Mouse (Mus musculus) regulatory T cell (primary cell): Measurements from ENCODE around the gene Rasa3.

Source experiments
- in situ Hi-C: fragments of 300-600 bp; cut with MboI, MseI; formaldehyde crosslinking; loops from one replicate; pipeline ENCODE4 v1.15.1; 2025; ENCODE audit warnings: high pct_unique_total_duplicates

The Rasa3 gene

GRCm38 (mm10) chr8:13650541-13651191 lies 26.7 kb downstream of the Rasa3 start:
- in situ Hi-C loops = no loop called here

- in situ Hi-C loops = no loop called here
Observed at GRCm38 (mm10) chr8:13649154-13649515, 28.3 kb downstream of the Rasa3 start.

- in situ Hi-C loops = no loop called here
Observed at GRCm38 (mm10) chr8:13648377-13649153, 28.8 kb downstream of the Rasa3 start.

DNA sequence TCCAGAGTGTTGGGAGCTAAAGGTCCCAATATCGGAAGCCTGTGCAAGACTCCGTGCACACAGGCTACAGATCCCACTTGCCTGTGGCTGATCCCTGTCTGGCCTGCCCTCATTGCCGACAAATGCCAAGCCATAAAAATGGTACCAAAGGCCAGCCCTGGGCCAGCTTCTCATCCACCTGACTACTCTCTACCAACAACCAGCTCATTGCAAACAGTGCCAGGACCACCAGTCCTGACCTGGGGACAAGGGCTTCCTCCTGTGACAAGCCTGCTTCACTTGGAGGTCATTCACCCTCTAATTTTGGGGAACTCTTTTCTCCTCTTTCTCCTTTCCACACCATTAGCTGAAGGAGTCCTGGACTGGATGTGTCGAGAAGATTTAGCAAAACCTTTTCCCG lies 29.8 kb downstream of the Rasa3 start:
- in situ Hi-C loops = no loop called here

- in situ Hi-C loops = no loop called here
Observed at GRCm38 (mm10) chr8:13644932-13645676, 32.3 kb downstream of the Rasa3 start.

- in situ Hi-C loops = no loop called here
Observed at GRCm38 (mm10) chr8:13644155-13644554, 33.2 kb downstream of the Rasa3 start.

- in situ Hi-C loops = no loop called here
Observed at GRCm38 (mm10) chr8:13642659-13643181, 34.7 kb downstream of the Rasa3 start.

GRCm38 (mm10) chr8:13641206-13641605 lies 36.2 kb downstream of the Rasa3 start:
- in situ Hi-C loops = no loop called here

- in situ Hi-C loops = no loop called here
Observed at GRCm38 (mm10) chr8:13640452-13640883, 36.9 kb downstream of the Rasa3 start.

- in situ Hi-C loops = no loop called here
Observed at GRCm38 (mm10) chr8:13633107-13633506, 44.3 kb downstream of the Rasa3 start.

DNA sequence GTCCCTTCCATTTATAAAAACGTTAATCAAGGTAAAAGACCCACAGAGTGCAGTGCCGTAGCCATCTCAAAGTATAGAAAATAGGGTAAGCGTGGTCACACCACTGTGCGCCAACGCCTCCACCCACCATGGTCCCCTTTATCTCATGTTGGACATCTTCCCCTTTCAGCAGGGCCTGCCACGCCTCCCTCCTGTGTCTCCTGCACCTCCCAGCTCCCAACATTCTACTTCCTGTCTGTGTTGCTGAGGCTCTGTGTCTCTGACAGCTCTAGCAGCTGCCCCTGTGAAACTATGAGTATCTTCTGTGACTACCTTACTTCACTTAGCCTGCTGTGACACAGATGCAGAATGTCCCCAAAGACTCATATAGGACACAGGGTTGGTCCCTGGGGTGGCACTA lies 45.1 kb downstream of the Rasa3 start:
- in situ Hi-C loops = no loop called here

GRCm38 (mm10) chr8:13630754-13631153 lies 46.6 kb downstream of the Rasa3 start:
- in situ Hi-C loops = no loop called here

DNA sequence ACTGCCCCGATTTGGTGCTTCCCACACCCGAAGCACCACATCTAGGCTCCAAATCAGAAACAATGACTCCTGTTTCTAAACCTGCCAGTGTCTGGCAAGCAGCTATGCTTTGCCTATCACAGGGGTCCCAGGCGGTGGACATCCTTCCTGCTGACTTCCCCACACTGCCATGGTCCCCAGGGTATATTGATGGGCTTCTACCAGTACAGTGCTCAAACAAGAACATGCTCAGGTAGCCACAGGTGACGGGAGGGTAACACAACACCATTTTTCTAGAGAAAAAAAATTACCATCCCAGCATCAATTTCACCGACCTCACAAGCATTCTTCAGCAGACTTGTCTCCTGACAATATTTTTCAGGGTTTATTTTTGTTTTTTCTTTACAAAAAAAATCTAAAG lies 47.2 kb downstream of the Rasa3 start:
- in situ Hi-C loops = no loop called here

GRCm38 (mm10) chr8:13629351-13630090 lies 47.9 kb downstream of the Rasa3 start:
- in situ Hi-C loops = no loop called here

- in situ Hi-C loops = no loop called here
Observed at GRCm38 (mm10) chr8:13628067-13628466, 49.3 kb downstream of the Rasa3 start.

GRCm38 (mm10) chr8:13627591-13627990 lies 49.8 kb downstream of the Rasa3 start:
- in situ Hi-C loops = no loop called here

GRCm38 (mm10) chr8:13626114-13626513 lies 51.3 kb downstream of the Rasa3 start:
- in situ Hi-C loops = no loop called here

DNA sequence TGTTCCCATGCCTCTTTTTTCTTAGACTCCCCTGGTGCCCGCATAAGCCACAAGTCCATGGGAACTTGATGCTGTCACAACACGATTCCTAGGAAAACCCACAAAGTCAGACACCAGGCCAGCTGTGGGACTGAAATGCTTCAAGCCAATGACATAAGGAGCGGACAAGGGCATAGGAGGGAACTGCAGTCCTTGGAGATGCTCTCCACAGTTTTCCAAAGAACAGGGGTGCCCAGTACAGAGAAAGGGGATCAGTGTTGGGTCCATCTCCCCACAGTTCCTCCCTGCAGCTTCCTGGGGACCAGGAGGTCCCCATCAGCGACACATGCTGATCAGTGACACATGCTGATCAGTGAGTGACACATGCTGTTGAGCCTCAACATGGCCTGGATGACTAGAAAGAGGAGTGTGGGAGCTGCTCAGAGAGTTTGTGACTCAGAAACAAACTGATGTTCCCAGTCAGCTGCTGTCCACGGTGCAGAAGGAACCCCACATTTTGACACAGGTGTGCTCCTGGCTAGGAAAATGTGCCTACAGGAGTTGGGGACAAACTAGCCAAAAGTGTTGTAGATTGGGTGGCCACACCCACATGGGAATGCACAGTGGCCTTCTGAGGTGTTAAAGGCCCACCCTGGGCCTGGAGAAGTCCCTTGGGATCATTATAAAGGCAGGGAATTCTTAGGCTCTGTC lies 52.0 kb downstream of the Rasa3 start:
- in situ Hi-C loops = no loop called here

DNA sequence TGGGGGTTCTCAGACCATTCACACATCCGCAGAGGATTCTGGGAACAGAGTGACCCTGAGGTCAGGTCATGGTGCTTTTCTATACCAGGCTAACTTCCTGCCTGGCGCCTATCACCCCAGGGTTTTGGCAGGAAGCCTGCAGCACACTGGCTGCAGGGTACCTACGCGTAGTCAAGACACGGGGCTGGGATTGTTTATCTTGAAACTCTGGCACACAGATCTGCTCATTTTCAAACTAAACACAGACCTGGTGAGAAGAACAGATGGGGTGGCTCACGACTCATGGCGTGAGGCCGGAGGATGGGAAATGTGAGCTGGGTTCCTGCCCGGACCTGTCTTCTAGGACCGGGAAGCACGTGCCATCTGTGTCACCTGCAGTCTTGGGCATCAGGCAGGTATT lies 52.5 kb downstream of the Rasa3 start:
- in situ Hi-C loops = no loop called here

DNA sequence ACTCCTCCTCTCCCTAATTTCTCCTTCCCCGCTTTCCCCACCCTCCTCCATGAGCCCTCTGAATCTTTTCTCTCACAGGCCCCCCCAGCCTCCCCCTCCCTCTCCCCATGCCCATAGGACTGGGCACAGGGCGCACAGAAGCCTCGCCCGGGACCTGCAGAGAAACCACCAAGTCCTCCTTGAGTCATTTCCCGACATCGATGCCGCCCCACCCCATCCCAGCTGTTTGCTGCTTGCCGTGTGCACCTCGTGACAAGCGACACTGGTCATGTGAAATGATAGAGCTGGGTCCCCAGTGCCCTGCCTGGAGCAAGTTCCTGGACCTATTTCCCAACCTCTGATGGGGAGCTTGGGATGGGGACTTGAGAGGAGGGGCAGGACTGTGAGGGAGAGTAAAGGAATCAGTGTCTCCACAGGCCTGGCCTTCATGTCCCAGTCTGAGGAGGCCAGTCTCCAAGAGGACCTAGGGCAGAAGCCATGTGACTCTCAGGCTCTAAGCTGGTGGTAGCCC lies 53.4 kb downstream of the Rasa3 start:
- in situ Hi-C loops = no loop called here
